Comparison of ENCODE assay signal across 16 mouse cellular contexts in the genomic region with DNA sequence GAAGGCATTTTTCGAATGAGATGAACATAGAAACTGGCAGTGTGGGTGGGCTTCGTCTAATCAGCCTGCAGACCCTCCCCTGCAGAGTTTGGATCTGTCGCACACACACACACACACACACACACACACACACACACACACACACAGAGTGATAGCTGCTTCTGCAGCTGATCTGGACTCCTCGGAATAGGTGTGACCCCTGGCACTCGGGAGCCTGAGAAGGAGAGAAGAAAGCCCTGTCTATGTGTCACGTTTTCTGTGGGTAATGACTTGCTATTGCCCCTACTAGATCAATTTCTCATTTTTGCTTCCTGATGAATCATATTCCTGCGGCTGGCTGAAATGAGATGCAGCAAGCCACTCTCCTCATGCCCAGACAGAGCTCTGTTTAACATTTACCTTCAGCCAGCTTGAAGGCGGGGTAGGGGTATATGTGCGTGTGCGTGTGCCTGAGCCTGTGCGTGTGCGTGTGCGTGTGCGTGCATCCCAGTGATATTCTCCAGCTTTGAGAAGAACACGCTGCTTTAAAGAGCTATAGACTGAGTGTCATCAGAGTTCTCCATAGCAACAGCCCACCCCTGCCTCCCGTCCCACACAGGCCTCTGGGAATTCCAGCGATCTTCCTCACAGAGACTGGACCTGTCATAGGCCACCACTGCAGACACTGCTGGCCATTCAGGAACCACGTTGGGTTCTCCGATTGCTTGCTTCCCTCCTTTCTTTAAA. TPM values are rescaled to one million over a fixed set of nuclear protein-coding genes. Genes with fewer than 3 reads are reported as not detected.
DNase-seq lines count a peak whose midpoint lies in the region; ATAC-seq lines count a peak whose summit lies in the region.
"Had no signal": no experiment of that assay in that cellular context is flagged by ENCODE, and none has a peak within 500 bp of the region (broad histone marks: within the 10 kb centered on the region; RNA-seq: fewer than 3 reads in every experiment).

No protein-coding gene starts in this region.

- intact Hi-C loops in gastrocnemius, postnatal 14 days (cut with DNase I; ENCODE audit: low total_unique reads), result loop anchor here (5.0 kb wide), 1 partner anchor 102 kb away; no protein-coding TSS in a partner anchor

- H3K27me3 ChIP-seq in forebrain, embryonic 13.5 days, result peaks cover 6% of the 10 kb centered on the region; the same call in 1 of the 2 replicates
- H3K27me3 ChIP-seq in forebrain, embryonic 14.5 days (replicated peaks; ENCODE audit: control insufficient read depth, insufficient read depth, low read length), result no peaks in the 10 kb centered on the region
- no peaks in the 10 kb centered on the region for H3K27me3 ChIP-seq in hindbrain, embryonic 14.5 days (ENCODE audit: control insufficient read depth, insufficient read depth, low read length)
- H3K27me3 ChIP-seq in midbrain, embryonic 12.5 days, result no peaks in the 10 kb centered on the region

- 72% methylated on average over 19 of the region's 19 CpGs for WGBS in forebrain, embryonic 13.5 days
- 74% methylated on average over 19 of the region's 19 CpGs for WGBS in forebrain, embryonic 14.5 days
- 51% methylated on average over 19 of the region's 19 CpGs for WGBS in hindbrain, embryonic 14.5 days
- 52% methylated on average over 19 of the region's 19 CpGs for WGBS in midbrain, embryonic 12.5 days

- H3K4me3 ChIP-seq in forebrain, embryonic 13.5 days, result no peak overlapping the region
- no peak overlapping the region for H3K4me3 ChIP-seq in forebrain, embryonic 14.5 days (ENCODE audit: low read depth, low read length)
- no peak overlapping the region for H3K4me3 ChIP-seq in hindbrain, embryonic 14.5 days (replicated peaks; ENCODE audit: low read length)
- no peak overlapping the region for H3K4me3 ChIP-seq in midbrain, embryonic 12.5 days
- H3K4me3 ChIP-seq: erythroblast, embryonic 14.5 days; myocyte had no signal

- peak; percentile 24; the same call in 1 of the 2 replicates for ATAC-seq in forebrain, embryonic 13.5 days
- ATAC-seq in forebrain, embryonic 14.5 days, result no peak
- ATAC-seq in hindbrain, embryonic 14.5 days (ENCODE audit: low FRiP score), result no peak
- ATAC-seq in midbrain, embryonic 12.5 days (ENCODE audit: low FRiP score, low read depth), result peak; percentile 44; the same call in 1 of the 2 replicates

- no peak for DNase-seq in forebrain, embryonic 14.5 days (ENCODE audit: low spot score)
- DNase-seq in Muller cell, postnatal 12 days (ENCODE audit: inconsistent ontology term), result peak; percentile 26
- no peak for DNase-seq in hindbrain, embryonic 14.5 days (ENCODE audit: low spot score)
- no peak for DNase-seq in adipocyte (ENCODE audit: low spot score)
- no peak for DNase-seq in adrenal gland, postnatal 25 days
- DNase-seq in gastrocnemius, postnatal 14 days, result no peak
- DNase-seq: cerebellum, adult 11-12 months; embryo, embryonic 11 days; kidney, adult 11 months; retina, postnatal 1 day; spleen, adult 18-20 months had no signal

- H3K9me3 ChIP-seq in forebrain, embryonic 13.5 days (replicated peaks), result no peaks in the 10 kb centered on the region
- H3K9me3 ChIP-seq in forebrain, embryonic 14.5 days (replicated peaks; ENCODE audit: control insufficient read depth, low read length), result no peaks in the 10 kb centered on the region
- no peaks in the 10 kb centered on the region for H3K9me3 ChIP-seq in hindbrain, embryonic 14.5 days (ENCODE audit: control insufficient read depth, low read length)
- H3K9me3 ChIP-seq in midbrain, embryonic 12.5 days, result no peaks in the 10 kb centered on the region

- H3K27ac ChIP-seq in forebrain, embryonic 13.5 days, result no peak overlapping the region
- H3K27ac ChIP-seq in forebrain, embryonic 14.5 days (ENCODE audit: low read depth, low read length), result no peak overlapping the region
- H3K27ac ChIP-seq in hindbrain, embryonic 14.5 days, result 0 out of 2 replicates have a peak overlapping the region, but pooled peaks have one; percentile 20
- 0 out of 2 replicates have a peak overlapping the region, but pooled peaks have one; percentile 20 for H3K27ac ChIP-seq in midbrain, embryonic 12.5 days (replicated peaks)
- H3K27ac ChIP-seq: liver, embryonic 14.5 days had no signal

- H3K9ac ChIP-seq in forebrain, embryonic 13.5 days, result no peak overlapping the region
- H3K9ac ChIP-seq in forebrain, embryonic 14.5 days (ENCODE audit: low read length), result no peak overlapping the region
- no peak overlapping the region for H3K9ac ChIP-seq in hindbrain, embryonic 14.5 days
- no peak overlapping the region for H3K9ac ChIP-seq in midbrain, embryonic 12.5 days (replicated peaks)
- H3K9ac ChIP-seq: liver, embryonic 14.5 days had no signal

- no peak overlapping the region for H3K4me2 ChIP-seq in forebrain, embryonic 13.5 days
- no peak overlapping the region for H3K4me2 ChIP-seq in forebrain, embryonic 14.5 days (ENCODE audit: low read length)
- no peak overlapping the region for H3K4me2 ChIP-seq in hindbrain, embryonic 14.5 days (replicated peaks)
- no peak overlapping the region for H3K4me2 ChIP-seq in midbrain, embryonic 12.5 days (replicated peaks)

- H3K4me1 ChIP-seq in forebrain, embryonic 13.5 days, result peaks cover 7% of the 10 kb centered on the region
- H3K4me1 ChIP-seq in forebrain, embryonic 14.5 days (ENCODE audit: control insufficient read depth, insufficient read depth, low read length), result no peaks in the 10 kb centered on the region
- peaks cover 8% of the 10 kb centered on the region; the same call in 1 of the 2 replicates for H3K4me1 ChIP-seq in hindbrain, embryonic 14.5 days (replicated peaks; ENCODE audit: control insufficient read depth, insufficient read depth, low read length)
- peaks cover 4% of the 10 kb centered on the region; the same call in 1 of the 2 replicates for H3K4me1 ChIP-seq in midbrain, embryonic 12.5 days

- no peaks in the 10 kb centered on the region for H3K36me3 ChIP-seq in forebrain, embryonic 13.5 days (ENCODE audit: poor library complexity, severe bottlenecking)
- H3K36me3 ChIP-seq in forebrain, embryonic 14.5 days (ENCODE audit: control insufficient read depth, insufficient read depth, low read length), result no peaks in the 10 kb centered on the region
- H3K36me3 ChIP-seq in hindbrain, embryonic 14.5 days (replicated peaks; ENCODE audit: control insufficient read depth, insufficient read depth), result no peaks in the 10 kb centered on the region
- no peaks in the 10 kb centered on the region for H3K36me3 ChIP-seq in midbrain, embryonic 12.5 days

RNA-seq across cellular contexts. Expression of a gene that starts 29.3 kb away (rescaled TPM):
- 0.75 and 0.83 TPM in 2 replicates for polyA plus RNA-seq in forebrain, embryonic 13.5 days (2015; fragmentation: Nextera tagmentation; extraction: Ambion mirVana)
- polyA plus RNA-seq in forebrain, embryonic 14.5 days (2014; fragmentation: Nextera tagmentation; extraction: Ambion mirVana), result 0.33 and 0.72 TPM in 2 replicates
- 1.0 and 1.7 TPM in 2 replicates for polyA plus RNA-seq in hindbrain, embryonic 14.5 days (2014; fragmentation: Nextera tagmentation; extraction: Ambion mirVana)
- polyA plus RNA-seq in midbrain, embryonic 12.5 days (2016; fragmentation: Nextera tagmentation; extraction: Ambion mirVana), result 2.2 and 2.5 TPM in 2 replicates
- total RNA-seq in adrenal gland, postnatal 25 days (2021), result 8.5 and 12.4 TPM in 2 replicates
- 1 to 10 TPM; 2.3 to 2.5 TPM for total RNA-seq in gastrocnemius, postnatal 14 days (2021)

Comparison
In these comparisons a context has a peak if more than half of its experiments do, and no peak if none do; other contexts are left out.
1. ATAC-seq: peak in forebrain, embryonic 13.5 days (single experiment) and midbrain, embryonic 12.5 days (single experiment); none in forebrain, embryonic 14.5 days (single experiment) and hindbrain, embryonic 14.5 days (single experiment).
2. H3K27ac ChIP-seq: peak in hindbrain, embryonic 14.5 days (single experiment) and midbrain, embryonic 12.5 days (single experiment); none in forebrain, embryonic 13.5 days (single experiment) and forebrain, embryonic 14.5 days (single experiment).